Mouse (Mus musculus) c-Kit-positive CD71-positive TER-119-negative erythroid progenitor cells, embryonic 14.5 days (primary cell): Measurements from ENCODE around the gene Dusp7.
A peak's percentile ranks its signal among the peaks of the same experiment; 100 is the strongest.

Source experiments
- DNase-seq: peaks from one replicate; pipeline ENCODE4 v3.0.0-alpha.2; 2013; ENCODE audit warnings: low read depth

The Dusp7 gene

DNA sequence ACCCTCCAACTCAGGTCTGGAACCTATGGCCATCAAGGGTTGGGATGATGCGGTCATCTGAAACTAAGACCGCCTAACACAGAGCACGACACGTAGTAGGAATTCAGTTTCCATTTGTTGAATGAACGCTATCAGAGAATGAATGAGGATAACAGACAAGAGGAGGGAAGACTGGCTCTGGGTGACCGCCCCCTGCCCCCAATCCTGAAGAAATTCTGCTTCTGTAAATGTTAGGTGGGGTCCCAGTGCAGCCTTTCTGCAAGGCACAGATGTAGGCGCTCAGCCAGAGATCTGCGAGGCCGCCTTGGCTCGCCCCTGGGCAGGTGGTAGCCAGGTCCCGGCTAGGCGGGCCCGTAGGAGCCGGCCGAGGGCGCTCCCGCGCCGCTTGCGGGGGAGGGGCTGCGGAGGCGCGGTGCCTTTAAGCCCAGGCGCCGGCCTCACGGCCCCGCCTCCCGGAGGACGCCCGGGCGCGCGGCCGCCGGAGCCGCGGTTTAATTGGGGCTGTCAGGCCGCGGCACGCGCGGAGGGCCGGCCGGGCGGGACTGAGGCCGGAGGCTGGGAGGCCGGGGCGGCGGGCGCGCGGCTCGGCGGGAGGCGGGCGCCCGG lies at the start of gene Dusp7:
Gene Dusp7, plus strand, starts transcription at position 521 of the 606 bp plus-strand sequence.
- peak; percentile 60 for DNase-seq

DNA sequence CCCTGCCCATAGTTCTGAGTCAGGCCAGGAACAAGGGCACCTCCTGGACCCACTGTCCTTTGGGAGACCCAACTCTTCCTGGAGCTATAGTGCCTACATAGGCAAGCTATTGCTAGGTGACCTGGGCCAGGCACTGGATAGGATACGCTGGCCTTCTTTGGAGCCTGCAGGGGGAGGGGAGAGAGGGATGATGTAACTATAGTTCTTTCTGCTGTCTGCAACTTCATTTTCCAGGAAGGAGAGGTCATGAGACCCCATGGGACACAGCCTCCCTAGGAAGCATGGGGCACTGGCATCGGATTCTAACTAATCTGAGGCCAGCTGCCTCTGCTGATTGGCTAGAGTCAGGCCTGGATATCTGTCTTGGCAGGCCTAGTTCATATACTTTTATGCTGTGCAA lies 49.3 kb upstream of the Dusp7 start:
- no peak for DNase-seq

DNA sequence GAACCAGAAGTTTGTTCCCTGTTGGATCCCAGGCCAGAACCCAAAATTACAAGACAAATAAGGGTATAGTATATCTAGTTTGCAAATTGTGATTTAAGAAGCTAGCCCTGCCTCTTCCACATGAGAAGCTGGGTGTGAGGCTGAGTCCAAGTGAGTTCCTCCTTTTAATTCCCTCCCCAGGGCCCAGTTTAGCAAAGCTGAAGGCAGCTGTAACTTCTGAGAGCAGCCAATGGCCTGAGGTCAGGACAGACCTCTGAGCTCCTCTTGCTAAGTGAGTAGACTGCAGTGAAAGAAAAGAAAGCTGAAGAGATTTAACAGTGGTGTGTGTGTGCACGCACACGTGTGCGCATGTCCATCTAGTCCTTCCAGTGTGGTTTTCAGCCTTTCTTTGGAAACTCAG lies 45.9 kb upstream of the Dusp7 start:
- no peak for DNase-seq

DNA sequence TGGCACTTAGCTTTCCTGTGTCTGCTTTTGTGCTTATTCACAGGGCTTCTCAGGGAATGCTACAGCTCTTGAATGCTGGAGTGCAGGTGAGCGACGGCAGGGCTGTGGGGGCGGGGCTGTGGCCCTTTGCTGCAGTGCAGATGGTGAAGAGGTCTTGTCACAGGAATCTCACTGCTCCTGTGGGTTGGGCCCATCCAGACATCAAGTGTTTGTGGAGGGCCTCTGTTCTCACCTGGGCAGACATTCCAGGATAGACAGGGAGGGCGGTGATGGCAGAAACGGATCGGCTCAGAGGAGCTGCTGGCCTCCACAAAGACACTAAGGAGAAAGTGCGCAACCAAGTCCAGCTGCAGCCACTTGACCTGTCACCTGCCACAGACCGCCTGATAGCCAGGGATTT lies 42.2 kb upstream of the Dusp7 start:
- DNase-seq: no peak

DNA sequence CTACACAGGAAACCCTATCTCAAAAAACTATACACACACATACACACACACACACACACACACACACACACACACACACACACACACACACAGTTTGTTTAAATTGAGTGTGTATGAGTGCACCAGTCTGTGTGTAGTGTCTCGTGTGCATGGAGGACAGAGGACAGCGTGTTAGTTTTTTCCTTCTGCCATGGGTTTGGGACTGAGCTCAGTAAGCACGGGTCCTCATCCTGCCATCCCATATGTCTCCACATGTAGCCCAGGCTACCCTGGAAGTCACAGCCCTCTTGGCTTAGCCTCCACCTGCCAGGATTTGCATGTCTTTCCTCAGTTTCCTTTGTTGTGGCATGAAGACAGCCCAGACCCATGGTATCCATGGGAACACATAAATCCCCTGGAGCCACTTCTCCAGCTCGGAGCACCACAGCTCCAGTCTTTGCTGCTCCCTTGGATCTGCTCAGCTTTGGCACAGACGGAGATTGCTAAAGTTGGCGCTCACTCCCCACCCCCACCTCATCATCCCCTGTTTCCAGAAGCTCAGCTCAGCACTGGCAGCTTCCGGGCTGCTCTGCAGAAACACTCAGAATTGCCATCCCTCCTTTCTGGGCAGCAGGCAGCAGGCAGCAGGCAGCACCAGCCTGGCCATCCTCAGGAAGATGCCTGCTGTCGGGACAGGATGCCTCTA lies 41.2 kb upstream of the Dusp7 start:
- DNase-seq: no peak

DNA sequence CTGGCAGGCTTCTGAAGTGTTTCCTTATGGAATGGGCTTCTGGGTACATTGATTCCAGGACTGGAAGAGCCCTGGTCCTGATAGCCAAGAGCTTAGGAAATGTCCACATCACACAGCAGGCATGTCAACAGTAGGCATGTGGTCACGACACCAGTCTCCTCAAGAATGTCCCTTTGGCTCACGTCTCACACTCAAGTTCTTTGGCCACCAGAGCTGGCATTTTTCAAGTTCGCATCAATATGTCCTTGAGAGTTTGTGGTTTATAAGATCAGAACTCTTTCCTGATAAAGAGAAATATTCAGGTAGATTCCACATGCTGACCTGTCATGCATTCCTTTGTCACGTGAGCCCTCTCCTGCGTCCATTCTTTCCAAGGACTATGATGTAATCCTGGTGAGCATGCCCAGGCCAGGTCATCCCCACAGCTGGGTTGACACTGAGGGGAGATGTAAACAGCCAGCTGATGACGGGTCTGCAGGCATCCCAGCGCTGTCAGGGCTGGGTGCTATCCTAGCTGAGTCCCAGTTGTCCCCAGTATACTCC lies 40.3 kb upstream of the Dusp7 start:
- DNase-seq: no peak

DNA sequence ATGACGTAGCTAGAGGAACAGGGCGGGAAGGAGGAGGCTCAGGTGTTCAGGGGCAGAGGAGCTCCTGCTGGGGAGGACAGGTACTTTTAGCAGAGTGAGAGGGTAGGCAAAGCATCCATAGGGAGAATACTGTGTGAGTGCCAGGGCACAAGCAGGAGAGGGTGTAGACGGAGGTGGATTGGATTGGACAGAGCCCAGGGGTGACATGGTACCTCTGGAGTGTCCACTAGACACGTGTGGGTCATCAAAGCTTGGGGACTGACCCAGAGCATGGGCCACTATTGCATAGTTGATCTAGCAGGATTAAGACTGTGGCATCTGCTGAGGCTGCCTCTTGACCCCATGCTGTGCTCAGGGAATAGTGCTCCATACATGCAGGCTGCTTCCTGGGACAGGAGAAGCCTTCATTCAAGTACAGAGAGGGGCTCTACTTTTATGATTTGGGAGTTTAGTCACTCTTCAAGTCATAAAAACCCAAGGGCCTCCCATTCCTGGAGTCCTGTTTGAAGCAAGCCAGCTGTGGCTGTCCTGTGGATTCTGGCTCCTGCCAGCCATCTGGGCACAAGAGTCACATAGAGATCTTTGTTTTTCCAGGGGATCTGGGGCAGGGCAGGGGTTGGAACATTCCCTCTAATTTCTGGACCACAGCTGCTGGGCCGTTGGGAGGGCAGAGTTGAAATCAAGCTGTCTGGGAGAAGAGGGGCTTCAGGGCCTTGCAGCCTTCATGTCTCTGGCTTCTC lies 39.5 kb upstream of the Dusp7 start:
- DNase-seq: no peak

DNA sequence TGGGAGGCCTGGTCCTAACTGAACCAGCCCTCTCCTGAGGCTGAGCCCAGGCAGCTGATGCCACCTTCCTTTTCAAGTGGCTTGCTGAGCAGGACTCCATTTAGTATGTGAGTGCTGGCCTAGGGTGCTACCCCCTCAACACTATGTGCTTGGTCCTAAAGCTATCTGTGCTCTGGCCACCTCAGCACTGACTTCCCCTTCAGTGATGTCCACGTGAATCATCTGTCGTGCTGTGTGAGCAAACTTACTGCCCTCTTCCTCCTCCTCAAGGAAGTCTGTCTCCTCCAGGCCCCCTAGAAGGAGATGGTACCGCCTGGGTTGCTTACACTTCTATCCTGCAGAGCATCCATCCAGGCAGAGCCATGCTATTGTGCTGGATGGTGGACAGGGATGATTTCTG lies 35.7 kb upstream of the Dusp7 start:
- DNase-seq: no peak

DNA sequence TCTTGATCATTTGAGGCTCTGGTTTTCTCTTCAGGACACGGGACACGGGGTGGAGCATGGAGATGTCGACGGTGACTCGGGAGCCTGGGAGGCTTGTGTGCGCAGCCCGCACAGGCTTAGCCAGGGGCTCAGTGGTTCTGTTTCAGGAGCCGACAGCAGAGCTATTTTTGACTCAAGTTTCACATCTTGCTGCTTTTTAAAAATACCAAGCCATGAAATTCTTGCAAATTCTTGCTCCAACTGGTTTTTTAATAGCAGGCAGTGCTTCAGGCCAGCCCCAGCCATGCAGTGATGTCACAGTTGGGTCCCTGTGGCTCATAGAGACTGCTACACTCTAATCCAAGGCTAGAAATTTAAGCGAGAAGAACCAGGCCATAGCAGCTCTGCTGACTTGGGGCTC lies 30.8 kb upstream of the Dusp7 start:
- no peak for DNase-seq

DNA sequence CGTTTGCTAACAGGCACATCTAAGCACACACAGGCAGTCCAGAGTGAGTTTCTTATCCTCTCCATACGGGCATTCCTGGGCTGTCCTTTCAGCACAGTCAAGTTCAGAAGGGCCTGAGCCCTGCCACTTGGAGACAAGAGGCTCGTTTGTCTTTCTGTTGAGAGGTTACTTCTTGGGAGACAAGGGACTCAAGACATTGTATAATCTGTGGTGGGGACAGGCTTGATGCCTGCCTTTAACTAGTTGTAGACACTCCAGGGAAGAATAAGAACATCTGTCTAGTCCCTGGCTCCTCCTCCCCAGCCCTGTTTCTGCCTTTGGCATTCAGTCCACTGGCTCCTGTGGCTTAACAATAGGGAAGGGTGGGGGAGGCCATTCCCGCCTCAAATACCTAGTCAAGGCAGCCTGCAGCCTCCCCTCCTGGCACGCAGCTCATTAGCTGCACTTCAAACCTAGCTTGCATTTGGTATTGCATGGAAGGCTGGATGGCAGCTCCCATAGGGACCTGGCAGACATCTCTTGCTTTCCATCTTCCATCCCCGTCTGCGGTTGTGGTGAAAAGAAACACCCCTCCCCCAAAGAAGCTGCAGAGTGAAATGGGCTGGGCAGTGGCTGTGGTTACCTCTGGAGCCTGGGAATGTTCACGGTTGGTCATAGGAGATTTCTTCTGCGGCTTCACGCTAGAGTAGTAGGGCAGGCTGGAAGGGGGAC lies 29.8 kb upstream of the Dusp7 start:
- no peak for DNase-seq

DNA sequence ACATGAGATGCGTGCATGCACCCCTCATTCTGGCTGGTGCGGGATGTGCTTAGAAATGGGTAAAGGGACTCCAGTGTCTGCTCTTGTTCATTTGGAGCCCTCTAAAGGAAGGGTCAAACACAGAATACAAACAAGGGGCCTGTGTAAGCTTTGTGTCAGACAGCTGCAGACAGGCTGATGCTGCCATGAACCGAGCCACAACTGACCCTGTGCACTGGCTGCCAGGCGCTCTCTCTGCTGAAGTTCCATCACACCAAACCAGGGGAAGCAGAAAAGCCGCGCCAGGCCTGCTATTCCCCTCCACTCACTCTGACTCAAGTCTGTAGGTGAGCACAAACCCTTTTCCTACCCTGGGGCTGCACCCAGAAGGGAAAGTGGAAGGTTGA lies 29.3 kb upstream of the Dusp7 start:
- DNase-seq: no peak

DNA sequence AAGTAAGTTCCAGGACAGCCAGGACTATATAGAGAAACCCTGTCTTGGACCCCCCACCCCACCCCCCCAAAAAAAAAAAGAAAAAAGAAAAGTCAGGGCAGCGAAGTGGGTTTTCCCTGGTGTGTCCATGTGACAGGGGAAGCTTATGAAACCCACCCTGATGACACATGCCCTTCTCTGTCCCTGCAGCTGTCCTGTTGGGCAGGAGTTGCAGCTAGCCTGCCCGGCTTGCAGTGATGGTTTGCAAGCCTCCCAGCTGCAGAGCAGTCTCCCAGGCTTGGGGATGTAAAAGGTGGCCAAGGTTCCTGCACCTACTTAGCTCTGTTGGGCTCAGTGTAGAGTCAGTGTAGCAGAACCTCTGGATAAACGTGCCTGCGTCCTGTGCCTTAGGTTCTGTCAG lies 28.7 kb upstream of the Dusp7 start:
- no peak for DNase-seq

DNA sequence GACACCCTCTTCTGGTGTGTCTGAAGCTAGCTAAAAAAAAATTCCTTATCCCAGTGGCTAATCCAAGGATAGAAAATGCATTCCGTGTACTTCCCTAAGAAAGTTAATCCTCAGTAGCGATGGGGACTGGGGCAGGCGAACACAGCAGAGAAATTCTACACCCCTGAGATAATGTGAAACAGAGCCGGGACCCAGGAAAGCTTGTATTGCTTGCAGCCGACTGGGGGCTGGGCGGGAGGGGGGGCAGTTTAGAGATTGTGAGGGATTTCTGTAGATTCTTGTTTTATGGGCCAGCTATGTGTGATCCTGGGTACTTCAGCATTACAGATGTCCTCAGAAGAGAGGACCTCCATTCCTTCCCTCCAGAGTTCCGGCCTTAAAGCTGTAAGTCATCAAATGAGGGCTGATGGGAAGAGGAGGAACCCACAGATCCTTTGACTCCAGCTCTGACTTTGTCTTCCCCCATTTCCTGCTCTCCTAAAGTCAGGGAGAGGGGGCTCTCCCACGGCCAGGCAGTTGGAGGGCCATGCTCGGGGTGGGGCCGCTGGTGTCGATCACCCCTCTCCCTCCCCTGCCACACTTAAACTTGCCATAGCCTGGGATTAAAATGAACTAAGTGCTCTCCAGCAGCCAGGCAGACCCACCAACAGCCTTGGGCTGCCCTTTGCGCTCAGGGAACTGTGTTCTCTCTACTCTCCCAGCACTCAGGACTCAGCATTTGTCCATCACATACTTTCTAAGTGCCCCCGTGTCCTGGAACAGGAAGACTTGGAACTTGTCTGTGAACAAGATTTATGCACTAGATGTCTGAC lies 27.7 kb upstream of the Dusp7 start:
- DNase-seq: no peak

DNA sequence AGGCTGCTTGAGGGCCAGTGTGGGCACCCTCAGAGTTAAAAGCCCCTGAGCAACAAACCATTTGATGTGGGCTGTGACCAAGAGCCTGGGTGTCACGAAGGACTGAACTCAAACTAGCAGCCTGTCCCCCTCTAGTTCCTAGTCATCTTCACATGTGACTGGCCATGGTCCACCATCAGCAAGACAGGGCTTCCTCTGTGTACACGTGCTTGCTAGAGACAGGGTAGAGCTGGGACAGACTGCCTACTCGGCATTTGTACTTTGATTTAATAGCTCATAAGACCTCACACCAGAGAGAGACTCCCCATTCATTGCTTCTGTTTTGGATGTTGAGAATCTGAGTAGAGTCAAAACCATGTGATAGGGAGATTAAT lies 27.1 kb upstream of the Dusp7 start:
- DNase-seq: no peak

DNA sequence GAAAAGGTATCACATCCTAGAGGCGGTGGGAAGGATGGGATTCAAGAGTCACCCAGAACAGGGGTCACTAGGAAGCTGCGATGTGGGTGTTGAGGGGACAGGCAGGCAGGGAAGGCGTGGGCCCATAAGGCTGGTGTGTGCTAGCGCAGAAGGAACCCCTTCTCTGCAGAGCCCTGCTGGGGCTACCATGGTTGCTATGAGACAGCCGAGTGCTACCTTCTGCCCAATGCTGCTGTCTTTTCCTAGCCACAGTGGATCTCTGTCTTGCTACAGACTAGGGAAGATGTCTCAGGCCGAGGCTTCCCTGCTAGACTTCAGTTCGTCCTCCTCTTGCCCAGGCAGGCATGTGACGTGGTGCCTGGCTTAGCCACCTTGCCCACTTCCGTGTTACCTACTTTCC lies 25.9 kb upstream of the Dusp7 start:
- DNase-seq: no peak

DNA sequence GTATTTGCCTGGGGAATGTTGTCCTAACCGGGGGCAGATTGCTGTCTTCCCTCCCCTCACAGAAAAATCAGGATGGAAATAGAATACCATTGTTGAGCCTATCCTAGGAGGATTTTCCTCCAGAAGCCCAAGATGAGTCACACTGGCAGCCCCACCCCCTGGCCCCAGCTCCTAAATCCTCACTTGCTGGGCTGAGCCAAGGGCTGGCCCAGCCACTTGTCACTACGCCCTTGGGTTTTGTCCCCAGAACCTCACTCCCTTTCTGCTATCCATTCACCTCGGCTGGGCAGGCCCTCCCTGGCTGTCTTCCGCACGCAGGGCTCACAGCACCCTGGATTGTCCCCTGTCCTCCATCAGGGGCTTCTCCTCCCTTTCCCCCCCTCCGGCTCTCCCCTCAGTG lies 23.3 kb upstream of the Dusp7 start:
- no peak for DNase-seq

DNA sequence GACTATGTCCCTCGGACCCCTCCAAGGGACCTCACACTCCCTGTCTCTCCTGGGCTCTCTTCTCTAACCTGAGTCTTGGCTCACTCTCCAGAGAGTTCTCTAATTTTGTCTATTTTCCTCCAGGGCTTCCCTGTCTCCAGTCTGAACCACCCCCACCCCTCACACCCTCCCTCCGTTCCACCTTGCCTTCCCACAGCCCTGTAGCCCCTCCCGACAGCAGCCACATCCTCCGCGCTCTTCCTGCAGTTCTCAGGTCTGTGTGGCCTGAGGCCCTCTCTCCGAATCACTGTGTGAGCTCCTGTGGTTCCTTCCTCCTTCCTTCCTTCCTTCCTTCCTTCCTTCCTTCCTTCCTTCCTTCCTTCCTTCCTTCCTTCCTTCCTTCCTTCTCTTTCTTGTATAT lies 22.8 kb upstream of the Dusp7 start:
- DNase-seq: no peak

DNA sequence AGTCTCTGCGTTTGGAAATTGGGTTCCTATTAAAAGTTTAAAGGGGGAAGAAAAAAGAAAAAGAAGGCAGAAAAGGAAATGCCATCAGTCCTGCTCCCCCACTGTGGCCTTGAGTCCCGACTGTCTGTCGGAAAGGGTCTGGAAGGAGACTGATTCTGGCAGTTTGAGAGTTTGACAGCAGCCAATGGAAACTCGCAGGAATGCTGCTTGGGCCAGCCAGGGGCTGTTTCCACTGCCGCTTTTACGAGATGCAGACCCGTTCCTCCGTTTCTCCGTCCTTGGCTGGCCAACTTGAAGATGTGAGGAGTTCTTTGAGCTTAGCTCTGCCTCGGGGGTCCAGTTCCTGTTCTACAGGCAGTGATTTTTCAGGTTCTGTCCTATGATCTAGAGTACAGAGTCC lies 20.2 kb upstream of the Dusp7 start:
- no peak for DNase-seq

DNA sequence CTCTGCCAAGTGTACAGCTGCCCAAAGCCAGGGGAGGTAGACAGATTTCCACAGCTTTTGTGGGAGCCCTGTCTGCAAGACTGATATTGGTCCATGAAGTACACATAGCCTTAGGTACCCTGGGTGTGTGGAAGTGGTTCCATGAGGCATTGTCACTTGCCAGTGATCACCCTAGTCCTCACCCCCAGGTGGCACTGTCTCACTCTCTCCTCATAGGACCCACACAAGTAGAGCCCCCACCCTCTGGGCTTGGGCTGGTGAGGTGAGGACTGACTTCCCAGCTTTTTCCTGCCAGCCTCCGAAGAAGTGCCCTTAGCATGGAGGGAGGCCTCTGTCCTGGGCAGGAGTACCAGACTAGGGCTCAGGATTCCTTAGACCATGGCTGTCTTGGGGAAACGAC lies 19.4 kb upstream of the Dusp7 start:
- no peak for DNase-seq

DNA sequence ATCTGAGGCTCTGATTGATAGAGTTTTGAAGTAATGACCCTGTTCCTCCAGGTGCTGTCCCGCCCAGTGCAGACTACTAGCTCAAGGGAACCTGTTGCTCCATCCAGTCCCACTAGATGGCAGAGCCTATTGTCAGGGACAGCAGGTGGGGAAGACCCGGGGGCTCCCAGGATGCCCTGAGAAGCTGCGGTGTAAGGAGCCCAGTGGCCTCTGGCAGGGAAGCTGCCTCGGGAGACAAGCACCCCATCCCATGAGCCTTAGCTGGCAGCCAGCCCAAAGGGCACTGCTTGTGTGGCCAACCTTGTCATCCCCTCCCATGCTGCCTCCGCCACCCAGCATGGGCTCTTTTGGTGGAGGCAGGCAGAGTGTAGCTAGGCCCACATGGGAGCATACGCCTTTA lies 17.3 kb upstream of the Dusp7 start:
- no peak for DNase-seq

DNA sequence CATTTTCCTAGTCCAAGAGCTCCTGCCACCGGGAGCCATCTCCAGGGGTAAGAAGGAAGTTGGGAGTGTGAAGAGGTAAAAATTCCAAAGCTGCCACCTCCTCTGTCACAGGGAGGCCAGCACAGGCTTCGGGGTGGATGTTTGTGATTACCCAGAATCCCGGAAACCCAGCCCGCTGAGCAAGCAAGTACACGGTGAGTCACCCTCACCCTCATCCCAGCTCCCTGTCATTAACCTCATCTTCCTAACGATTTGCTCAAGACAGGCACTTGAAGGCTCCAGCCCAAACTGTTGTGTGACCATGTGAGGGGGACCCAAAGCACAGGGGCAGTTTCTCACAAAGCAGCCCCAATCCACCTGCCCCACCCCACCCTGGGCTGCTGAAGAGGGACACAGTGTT lies 14.7 kb upstream of the Dusp7 start:
- no peak for DNase-seq

DNA sequence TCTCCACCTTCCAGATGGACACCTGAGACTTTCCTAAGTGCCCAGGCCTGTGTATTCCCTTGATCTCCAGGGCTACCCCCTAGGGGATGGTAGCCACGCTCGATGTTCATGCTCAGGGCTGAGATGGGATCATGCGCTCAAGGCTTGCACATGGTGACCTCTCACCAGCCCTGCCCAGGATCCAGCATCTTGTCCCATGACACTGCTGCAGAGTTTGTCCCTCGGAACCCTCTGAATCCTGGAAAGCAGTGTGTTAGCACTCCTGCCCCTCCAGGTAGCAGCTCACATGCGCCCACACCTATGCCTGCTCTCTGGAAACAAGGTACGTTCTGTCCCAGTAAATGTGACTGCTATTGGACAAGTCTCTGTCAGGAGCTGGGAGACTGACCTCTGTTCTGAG lies 13.6 kb upstream of the Dusp7 start:
- DNase-seq: no peak
